Mouse (Mus musculus): Measurements from ENCODE around the gene Ccdc134.
A peak's percentile ranks its signal among the peaks of the same experiment; 100 is the strongest.

The Ccdc134 gene

GRCm38 (mm10) chr15:82148510-82148911 is 20.8 kb downstream of the Ccdc134 start:
- no peak for DNase-seq (ENCODE audit: low spot score in 2 of 2)

DNA sequence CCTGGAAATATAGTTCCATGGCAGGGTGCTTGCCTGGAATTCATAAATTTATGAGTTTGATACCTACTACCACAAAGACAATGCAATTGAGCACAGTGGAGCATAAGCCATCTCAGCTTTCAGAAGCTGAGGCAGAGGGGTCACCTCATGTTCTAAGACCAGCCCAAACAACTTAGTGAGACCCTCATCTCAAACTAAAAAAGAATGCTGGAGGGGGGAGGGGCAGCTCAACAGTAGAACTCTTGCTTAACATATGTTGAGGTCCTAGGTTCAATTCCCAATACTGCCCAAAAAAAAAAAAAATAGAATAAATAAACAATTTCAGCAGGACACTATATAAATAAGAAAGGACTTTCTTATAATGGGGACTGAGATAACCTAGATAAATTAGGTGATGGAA is 22.3 kb downstream of the Ccdc134 start:
- no peak for DNase-seq (ENCODE audit: low spot score in 2 of 2)

GRCm38 (mm10) chr15:82151176-82151575 is 23.5 kb downstream of the Ccdc134 start:
- DNase-seq (ENCODE audit: low spot score in 2 of 2), result no peak

DNA sequence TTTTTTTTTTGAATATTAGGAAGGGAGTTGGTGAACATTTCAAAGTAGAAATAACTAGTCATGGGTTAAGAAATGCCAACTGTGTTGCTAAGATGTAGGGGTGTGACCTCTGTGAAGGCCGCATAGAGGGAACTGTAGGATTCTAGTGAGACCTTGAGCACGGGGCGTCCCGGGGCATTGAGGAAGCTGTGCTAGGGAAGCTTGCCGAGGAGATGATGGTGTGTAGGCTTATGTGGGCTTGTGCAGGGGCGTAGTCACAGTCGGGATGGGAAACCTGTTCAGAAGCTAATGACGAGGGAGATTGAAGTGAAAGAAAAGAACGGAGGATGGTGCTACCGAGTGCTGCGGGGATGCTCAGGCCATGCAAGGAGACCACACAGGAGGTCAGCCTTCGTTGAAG is 24.3 kb downstream of the Ccdc134 start:
- no peak for DNase-seq (ENCODE audit: low spot score in 2 of 2)

- DNase-seq (ENCODE audit: low spot score in 2 of 2), result no peak
Observed at GRCm38 (mm10) chr15:82152435-82152834, 24.7 kb downstream of the Ccdc134 start.

GRCm38 (mm10) chr15:82156298-82156697 is 28.6 kb downstream of the Ccdc134 start:
- DNase-seq (ENCODE audit: low spot score in 2 of 2), result no peak

DNA sequence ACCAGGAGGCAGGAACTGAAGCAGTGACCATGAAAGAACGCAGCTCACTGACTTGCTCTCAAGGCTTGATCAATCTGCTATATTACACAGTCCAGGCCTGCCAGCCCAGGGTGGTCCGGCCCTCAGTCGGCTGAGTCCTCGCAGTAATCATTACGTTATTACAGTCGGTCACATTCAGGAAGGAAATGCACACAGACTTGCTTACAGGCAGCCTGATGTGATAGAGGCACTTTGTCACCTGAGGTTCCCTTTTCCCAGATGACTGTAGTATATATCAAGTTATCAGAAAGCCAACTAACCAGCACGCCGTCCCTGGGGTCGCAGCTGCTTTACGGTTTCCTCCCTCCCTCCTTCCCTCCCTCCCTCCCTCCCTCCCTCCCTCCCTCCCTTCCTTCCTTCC is 29.2 kb downstream of the Ccdc134 start:
- no peak for DNase-seq (ENCODE audit: low spot score in 2 of 2)

- no peak for DNase-seq (ENCODE audit: low spot score in 2 of 2)
Observed at GRCm38 (mm10) chr15:82158243-82159035, 30.7 kb downstream of the Ccdc134 start.

DNA sequence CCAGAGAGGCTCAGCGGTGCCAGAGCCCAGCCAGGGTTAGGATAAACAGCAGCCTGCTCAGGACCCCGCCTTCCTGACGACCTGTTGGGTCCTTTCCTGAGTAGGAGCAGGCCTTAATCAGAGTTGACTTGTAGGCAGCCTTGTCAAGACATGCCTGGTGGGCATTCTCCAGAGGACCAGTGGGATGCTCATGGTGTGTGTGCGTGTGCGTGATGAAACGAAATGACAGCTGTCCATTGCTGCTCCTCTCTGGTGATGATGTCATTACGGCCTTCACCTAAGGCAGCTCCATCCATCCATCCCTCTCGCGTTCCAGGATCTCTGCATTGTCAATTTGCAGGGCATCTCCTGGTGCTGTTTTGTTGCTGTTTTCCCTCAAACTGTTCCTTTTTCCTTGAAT is 31.7 kb downstream of the Ccdc134 start:
- no peak for DNase-seq (ENCODE audit: low spot score in 2 of 2)

DNA sequence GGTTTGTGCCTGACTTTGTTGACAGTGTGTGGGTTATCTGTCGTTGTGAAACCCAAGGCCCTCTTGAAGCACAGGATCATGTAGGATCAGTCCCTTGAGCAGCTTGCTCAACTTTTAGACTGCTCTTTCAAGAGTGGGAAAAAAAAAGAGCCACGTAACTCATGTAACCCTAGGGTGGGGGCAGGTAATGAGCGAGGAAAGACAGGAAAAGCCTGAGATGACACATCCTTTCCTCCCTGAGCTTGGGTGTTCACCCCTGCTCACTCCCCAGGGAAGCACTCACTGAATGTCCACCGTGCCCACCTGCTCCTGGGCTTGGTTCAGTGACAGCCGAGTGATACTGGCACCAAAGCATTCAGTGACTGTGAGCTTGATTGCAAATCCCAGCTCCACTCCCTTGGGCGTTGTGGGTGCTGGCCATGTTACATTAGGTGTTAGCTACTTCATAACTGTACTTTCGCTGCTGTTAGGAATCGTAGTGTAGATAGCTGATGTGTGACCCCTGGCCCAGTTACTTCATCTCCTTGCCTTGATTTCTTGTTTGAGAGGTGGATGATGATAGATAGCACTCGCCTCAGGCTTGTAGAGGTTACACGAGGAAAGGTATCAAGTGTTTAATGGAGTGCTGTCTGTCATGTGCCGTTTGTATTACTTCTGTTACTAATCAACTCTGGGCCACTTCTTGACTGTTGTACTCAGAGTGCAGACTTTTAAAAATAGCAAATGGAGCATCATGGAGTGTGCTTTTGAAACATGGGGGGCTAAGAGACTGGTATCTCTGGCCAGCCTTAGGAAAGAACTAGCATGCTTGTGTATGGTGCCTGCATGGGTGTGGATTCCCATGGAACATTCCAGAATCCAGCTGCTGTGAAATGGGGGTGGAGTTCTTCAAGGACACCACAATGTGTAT is 33.3 kb downstream of the Ccdc134 start:
- DNase-seq (ENCODE audit: low spot score in 2 of 2), result no peak

DNA sequence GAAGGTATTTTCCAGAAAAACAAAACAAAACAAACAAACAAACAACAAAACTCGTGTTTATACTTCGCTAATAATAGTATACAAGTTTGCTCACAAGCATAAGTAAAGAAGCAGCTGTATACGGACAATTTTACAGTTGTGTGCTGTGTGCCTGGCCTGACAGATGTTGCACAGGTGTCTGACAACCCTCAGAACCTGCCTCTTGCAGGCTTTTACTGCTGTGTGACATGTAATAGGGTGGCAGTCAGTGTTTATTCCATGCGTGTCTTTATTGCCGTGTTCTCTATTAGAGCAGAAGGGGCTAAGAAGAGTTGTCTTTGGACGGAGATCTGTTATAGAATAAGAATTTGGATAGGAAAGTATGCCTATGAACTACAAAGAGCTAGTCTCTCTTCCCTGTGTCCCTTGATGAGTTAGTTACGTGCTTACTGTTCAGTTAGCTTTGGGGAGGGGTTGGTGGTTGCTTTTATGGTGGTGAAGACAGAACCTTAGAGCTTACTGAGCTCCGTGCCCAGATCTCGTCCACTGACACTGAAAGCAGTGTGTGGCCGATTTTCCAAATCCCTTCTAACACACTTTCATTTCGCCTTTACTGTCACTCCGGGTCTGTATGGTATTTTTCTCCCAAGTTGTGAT is 34.4 kb downstream of the Ccdc134 start:
- DNase-seq (ENCODE audit: low spot score in 2 of 2), result no peak

GRCm38 (mm10) chr15:82163356-82164060 is 35.8 kb downstream of the Ccdc134 start:
- no peak for DNase-seq (ENCODE audit: low spot score in 2 of 2)

DNA sequence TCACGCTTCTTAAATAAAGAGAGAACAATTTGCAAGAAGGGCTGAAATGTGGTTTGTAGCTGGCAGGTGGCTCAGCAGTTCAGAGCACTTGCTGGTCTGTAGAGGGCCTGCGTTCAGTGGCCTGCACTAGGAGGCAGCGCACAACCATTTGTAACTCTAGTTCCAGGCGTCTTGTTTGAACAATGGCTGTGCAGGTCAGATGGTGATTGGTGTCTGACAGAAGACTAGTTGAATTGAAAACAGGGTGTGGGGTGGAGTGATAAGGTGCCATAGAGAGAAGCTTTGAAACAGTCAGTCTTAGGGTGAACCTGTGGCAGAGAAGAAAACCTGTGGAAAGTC is 36.3 kb downstream of the Ccdc134 start:
- DNase-seq (ENCODE audit: low spot score in 2 of 2), result no peak

DNA sequence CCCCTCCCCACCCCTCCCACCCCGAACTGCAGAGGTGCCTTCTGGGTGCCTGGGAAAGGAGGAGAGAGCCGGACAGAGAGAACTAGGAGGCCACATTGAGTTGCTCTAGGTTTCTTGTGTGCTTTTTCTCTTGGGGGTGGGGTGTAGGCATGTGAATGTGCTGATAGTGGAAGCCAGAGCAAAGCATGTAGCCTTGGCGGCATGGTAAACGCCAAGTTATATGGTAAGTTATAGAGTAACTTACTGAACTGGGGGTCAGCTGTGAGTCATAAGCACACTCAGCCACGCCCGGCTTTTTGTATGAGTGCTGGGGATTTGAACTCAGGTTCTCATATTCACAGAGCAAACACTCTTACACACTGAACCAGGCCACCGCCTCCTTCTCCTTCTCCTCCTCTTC is 36.8 kb downstream of the Ccdc134 start:
- DNase-seq (ENCODE audit: low spot score in 2 of 2), result no peak

DNA sequence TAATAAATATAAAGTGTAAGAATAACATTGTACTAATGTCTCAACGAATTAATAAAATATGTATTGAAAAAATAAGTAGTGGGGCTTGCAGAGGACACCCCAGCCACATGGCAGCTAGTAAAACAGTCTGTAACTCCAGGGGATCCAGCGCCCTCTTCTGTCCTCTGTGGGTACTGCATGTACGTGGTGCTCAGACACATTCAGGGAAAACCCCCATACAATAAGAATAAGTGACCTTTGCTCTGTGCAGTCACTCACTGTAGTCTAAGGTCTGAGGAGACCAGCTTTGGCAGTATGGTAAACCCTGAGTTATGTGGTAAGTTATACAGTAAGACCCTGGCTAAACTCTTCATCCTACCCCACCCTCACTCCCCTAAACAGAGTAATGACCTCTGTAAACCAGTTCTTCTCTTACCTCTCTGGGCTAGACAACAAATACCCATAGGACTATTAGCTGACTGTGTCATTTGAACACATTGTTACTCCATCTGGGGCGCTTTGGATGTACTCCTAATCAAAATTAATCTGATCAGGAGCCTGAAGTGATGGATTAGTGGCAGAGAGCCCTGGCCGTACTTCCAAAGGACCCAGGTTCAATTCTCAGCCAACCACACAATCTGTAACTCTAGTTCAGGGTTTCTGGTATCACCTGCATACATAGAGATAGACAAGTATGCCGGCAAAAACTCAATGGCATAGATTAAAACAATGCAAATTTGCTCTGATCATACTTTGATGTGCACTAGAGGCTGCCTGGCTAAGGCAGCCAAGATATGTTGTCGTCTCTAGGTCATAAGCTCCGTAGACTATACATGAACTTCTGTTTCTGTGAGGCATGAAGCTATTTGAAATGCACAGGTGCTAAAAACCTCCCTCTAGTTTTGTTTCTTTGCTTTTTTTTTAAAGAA is 37.9 kb downstream of the Ccdc134 start:
- peak; percentile 78 to 84 for DNase-seq (ENCODE audit: low spot score in 2 of 2)

DNA sequence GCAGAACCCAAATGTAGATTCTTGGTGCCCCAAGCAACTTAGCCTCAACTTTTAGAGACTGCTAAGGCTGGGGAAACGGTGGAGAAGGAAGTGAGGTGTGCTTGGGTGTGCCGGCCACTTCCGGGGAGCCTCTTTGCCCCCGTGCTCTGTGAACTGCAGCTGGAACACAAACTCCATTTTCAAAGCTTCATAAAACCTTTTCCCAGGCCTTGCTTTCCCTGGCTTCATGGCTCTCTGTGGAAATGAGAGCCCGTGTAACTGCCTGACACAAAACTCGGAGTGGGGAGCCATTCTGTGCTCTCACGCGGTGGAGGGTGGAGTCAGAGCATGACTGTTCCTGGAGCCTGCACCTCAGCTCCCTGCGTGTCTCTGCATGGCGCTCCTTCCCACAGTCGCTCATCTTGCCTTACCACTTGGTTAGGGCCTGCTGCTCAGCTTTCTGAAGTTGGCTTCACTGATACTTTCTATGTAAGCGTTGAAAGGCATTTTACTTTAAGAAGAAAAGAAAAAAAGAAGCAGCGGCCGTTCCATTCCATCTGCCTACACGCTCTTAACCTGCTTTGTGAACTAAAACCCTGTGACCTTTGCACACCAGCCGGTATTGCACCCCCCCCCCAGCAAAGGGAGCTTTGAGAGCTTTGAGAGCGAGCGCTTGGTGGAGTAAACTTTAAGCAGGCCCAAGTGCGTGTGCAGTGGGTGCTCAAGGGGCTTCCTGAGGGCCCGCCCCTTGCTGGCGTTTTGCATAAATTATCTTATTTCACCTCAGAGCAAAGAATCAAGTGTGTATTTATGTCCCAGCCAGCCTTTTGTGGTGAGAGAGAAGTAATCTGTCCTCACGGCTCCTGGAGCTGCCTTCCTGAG is 38.7 kb downstream of the Ccdc134 start:
- no peak for DNase-seq (ENCODE audit: low spot score in 2 of 2)

GRCm38 (mm10) chr15:82167201-82168168 is 39.8 kb downstream of the Ccdc134 start:
- no peak for DNase-seq (ENCODE audit: low spot score in 2 of 2)

DNA sequence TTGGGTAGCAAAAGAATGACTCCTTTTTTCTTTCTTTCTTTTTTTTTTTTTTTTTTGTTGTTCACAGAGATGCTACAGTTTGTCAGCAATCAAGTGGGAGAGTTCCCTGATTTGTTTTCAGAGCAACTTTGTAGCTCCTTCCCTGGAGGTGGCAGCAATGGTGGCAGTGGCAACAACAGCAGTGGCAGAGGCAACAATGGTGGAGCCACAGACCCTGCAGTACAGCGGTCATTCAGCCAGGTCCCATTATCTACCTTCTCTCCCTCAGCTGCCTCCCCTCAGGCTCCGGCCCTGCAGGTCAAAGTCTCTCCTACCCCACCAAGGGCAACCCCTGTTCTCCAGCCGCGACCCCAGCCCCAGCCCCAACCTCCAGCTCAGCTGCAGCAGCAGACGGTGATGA is 41.9 kb downstream of the Ccdc134 start:
- DNase-seq (ENCODE audit: low spot score in 2 of 2), result no peak
